Mouse (Mus musculus): ENCODE measurements around the gene Babam1. TPM values are rescaled to one million over a fixed set of nuclear protein-coding genes. Genes with fewer than 3 reads are reported as not detected.
A peak's percentile ranks its signal among the peaks of the same experiment; 100 is the strongest.

Babam1 gene
- polyA plus RNA-seq, 1 experiment from 2014 or later = 88.4 TPM

DNA sequence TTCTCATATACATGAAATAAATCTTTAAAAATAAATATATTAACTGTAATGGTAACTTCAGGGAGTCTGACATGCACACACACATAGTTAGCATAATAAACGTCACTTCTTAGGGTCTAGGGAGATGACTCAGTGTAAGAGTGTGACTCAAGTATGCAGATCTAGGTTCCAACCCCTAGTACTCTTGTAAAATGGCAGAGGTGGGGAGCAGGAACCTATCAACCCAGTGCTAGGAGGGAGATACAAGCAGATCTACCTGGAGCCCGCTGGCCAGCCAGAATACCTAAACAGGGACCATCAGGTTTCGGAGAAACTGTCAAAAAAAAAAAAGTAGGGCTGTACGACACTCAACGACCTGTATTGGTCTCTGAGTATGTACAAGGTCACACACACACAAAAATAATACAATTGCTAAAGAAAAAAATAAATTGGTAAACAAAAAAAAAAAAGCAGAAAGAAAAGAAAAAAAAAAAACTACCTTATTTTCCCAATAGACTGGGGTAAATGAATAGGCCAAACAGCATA is 25.9 kb upstream of the Babam1 start:
- Histone ChIP-seq H3K9ac (replicated peaks; ENCODE audit: low read length) (no peak overlapping the region; the same call in 1 of the 2 replicates), H3K27ac (replicated peaks; ENCODE audit: low read depth, low read length) (peak overlapping the region; percentile 78), H3K27me3 (ENCODE audit: control insufficient read depth, insufficient read depth, low read length) (no peaks in the 10 kb centered on the region), H3K4me1 (ENCODE audit: control insufficient read depth, insufficient read depth, low read length) (peaks cover 19% of the 10 kb centered on the region), H3K9me3 (ENCODE audit: control insufficient read depth, low read length) (no peaks in the 10 kb centered on the region), H3K36me3 (ENCODE audit: control insufficient read depth, insufficient read depth, low read length) (peaks cover 19% of the 10 kb centered on the region; the same call in 1 of the 2 replicates), H3K4me3 (replicated peaks; ENCODE audit: low read depth, low read length) (peak overlapping the region; percentile 68), H3K4me2 (ENCODE audit: low read length) (peak overlapping the region; percentile 56)
- 25% methylated on average over 5 of the region's 5 CpGs for WGBS
- ATAC-seq (ENCODE audit: low FRiP score, low TSS enrichment) (no peak), DNase-seq (no peak)

GRCm38 (mm10) chr8:71371236-71371848 is 25.3 kb upstream of the Babam1 start, which contains the start of gene Ocel1:
TSS of gene Ocel1 (plus strand) at chr8:71371298.
- H3K9me3 ChIP-seq (ENCODE audit: control insufficient read depth, low read length) = no peaks in the 10 kb centered on the region
- WGBS = under 1% methylated on average over 68 of the region's 68 CpGs

GRCm38 (mm10) chr8:71372427-71372826 is 24.2 kb upstream of the Babam1 start:
- H3K27me3 ChIP-seq (ENCODE audit: control insufficient read depth, insufficient read depth, low read length) = peaks cover 7% of the 10 kb centered on the region; the same call in 1 of the 2 replicates
- no peak overlapping the region for H3K9ac ChIP-seq (replicated peaks; ENCODE audit: low read length)
- H3K27ac ChIP-seq (replicated peaks; ENCODE audit: low read depth, low read length) = no peak overlapping the region
- ATAC-seq (ENCODE audit: low FRiP score, low TSS enrichment) (no peak), DNase-seq (no peak)
- H3K4me1 ChIP-seq (ENCODE audit: control insufficient read depth, insufficient read depth, low read length) = peaks cover 26% of the 10 kb centered on the region
- peaks cover 19% of the 10 kb centered on the region; the same call in 1 of the 2 replicates for H3K36me3 ChIP-seq (ENCODE audit: control insufficient read depth, insufficient read depth, low read length)
- no peak overlapping the region for H3K4me2 ChIP-seq (ENCODE audit: low read length)
- WGBS = 82% methylated on average over 12 of the region's 12 CpGs
- no peaks in the 10 kb centered on the region for H3K9me3 ChIP-seq (ENCODE audit: control insufficient read depth, low read length)
- H3K4me3 ChIP-seq (replicated peaks; ENCODE audit: low read depth, low read length) = no peak overlapping the region

More at GRCm38 (mm10) chr8:71371236-71371848, 25.3 kb upstream of the Babam1 start, which contains the start of gene Ocel1:
- H3K4me1 ChIP-seq (ENCODE audit: control insufficient read depth, insufficient read depth, low read length) = peaks cover 20% of the 10 kb centered on the region
- peak within 1 kb of the TSS; percentile 56 for H3K4me2 ChIP-seq (ENCODE audit: low read length)
- peak within 1 kb of the TSS; percentile 78 for H3K27ac ChIP-seq (replicated peaks; ENCODE audit: low read depth, low read length)
- ATAC-seq (ENCODE audit: low FRiP score, low TSS enrichment) (peak; percentile 87), DNase-seq (peak; percentile 99)
- H3K27me3 ChIP-seq (ENCODE audit: control insufficient read depth, insufficient read depth, low read length) = no peaks in the 10 kb centered on the region
- H3K36me3 ChIP-seq (ENCODE audit: control insufficient read depth, insufficient read depth, low read length) = peaks cover 19% of the 10 kb centered on the region; the same call in 1 of the 2 replicates
- peak within 1 kb of the TSS; percentile 68 for H3K4me3 ChIP-seq (replicated peaks; ENCODE audit: low read depth, low read length)
- H3K9ac ChIP-seq (replicated peaks; ENCODE audit: low read length) = peak within 1 kb of the TSS; percentile 60

DNA sequence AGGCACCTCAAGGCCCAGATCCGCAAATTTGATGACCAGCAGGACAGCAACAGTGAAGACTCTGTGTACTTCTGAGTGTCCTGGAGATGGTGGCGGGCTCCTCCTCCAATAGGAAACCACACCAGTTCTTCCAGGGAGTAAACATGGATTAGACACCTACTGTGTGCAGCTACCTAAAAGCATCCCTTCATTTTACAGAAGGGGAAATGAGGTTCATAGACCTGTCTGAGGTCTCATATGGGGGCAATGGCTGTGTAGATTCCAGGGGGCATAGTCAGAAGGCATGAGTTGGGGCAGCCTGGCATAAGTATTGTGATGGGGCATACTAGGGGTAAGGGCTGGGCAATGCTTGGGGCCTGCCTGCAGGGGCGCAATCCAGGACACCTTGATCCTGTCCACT is 23.7 kb upstream of the Babam1 start:
- 93% methylated on average over 3 of the region's 3 CpGs for WGBS
- ATAC-seq (ENCODE audit: low FRiP score, low TSS enrichment) (no peak), DNase-seq (no peak)
- Histone ChIP-seq H3K9me3 (ENCODE audit: control insufficient read depth, low read length) (no peaks in the 10 kb centered on the region), H3K4me2 (ENCODE audit: low read length) (no peak overlapping the region), H3K4me1 (ENCODE audit: control insufficient read depth, insufficient read depth, low read length) (peaks cover 21% of the 10 kb centered on the region), H3K36me3 (ENCODE audit: control insufficient read depth, insufficient read depth, low read length) (peaks cover 19% of the 10 kb centered on the region; the same call in 1 of the 2 replicates), H3K27me3 (ENCODE audit: control insufficient read depth, insufficient read depth, low read length) (peaks cover 7% of the 10 kb centered on the region; the same call in 1 of the 2 replicates), H3K9ac (replicated peaks; ENCODE audit: low read length) (no peak overlapping the region), H3K4me3 (replicated peaks; ENCODE audit: low read depth, low read length) (no peak overlapping the region), H3K27ac (replicated peaks; ENCODE audit: low read depth, low read length) (no peak overlapping the region)

GRCm38 (mm10) chr8:71374616-71375206 is 21.9 kb upstream of the Babam1 start:
- Histone ChIP-seq H3K9ac (replicated peaks; ENCODE audit: low read length) (no peak overlapping the region), H3K4me2 (ENCODE audit: low read length) (no peak overlapping the region), H3K4me3 (replicated peaks; ENCODE audit: low read depth, low read length) (no peak overlapping the region), H3K27me3 (ENCODE audit: control insufficient read depth, insufficient read depth, low read length) (peaks cover 7% of the 10 kb centered on the region; the same call in 1 of the 2 replicates), H3K9me3 (ENCODE audit: control insufficient read depth, low read length) (no peaks in the 10 kb centered on the region), H3K27ac (replicated peaks; ENCODE audit: low read depth, low read length) (no peak overlapping the region), H3K4me1 (ENCODE audit: control insufficient read depth, insufficient read depth, low read length) (peaks cover 29% of the 10 kb centered on the region), H3K36me3 (ENCODE audit: control insufficient read depth, insufficient read depth, low read length) (peaks cover 9% of the 10 kb centered on the region; the same call in 1 of the 2 replicates)
- ATAC-seq (ENCODE audit: low FRiP score, low TSS enrichment) (no peak), DNase-seq (no peak)
- WGBS = 70% methylated on average over 17 of the region's 17 CpGs

DNA sequence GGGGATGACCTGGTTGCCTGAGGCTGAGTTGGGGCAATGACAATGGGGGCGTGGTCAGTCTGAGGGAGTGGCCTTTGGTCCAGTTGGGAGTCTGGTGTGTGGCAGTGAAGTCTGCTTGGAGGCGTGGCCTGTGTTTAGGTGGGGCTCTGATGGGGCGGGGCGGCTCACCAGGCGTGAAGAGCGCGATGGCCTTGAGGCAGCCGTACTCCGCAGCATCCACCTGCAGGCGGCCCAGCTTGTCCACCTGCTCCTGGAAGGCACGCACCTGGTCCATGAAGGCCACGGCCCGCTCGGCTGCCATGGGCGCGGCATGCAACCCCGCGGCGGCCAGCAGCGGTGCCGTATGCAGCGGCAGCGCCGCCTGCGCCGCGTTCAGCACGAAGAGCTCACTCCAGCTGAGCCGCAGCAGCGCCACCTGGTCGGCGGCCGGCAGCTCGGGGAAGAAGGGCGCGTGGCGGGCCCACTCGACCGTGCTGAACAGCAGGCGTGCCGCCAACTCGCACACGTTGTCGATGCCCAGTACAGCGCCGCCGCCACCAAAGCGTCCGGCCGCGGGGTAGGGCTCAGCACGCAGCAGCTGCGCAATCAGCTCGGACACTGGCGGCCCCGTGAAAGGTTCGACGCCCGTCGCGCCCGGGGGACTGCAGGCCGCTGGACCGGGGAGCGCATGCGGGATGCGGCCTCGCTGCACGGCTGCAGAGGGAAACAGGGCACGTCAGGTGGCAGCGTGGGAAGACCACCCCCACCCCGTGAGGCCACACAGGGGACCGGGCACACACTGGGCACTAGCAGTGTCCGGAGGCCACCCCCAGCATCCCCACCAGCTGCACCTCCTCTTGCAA is 20.9 kb upstream of the Babam1 start:
- H3K27me3 ChIP-seq (ENCODE audit: control insufficient read depth, insufficient read depth, low read length) = peaks cover 7% of the 10 kb centered on the region; the same call in 1 of the 2 replicates
- H3K4me2 ChIP-seq (ENCODE audit: low read length) = peak overlapping the region; percentile 64
- peak; percentile 84 for DNase-seq
- WGBS = 5% methylated on average over 74 of the region's 74 CpGs
- peaks cover 37% of the 10 kb centered on the region for H3K4me1 ChIP-seq (ENCODE audit: control insufficient read depth, insufficient read depth, low read length)
- H3K27ac ChIP-seq (replicated peaks; ENCODE audit: low read depth, low read length) = peak overlapping the region; percentile 80
- no peaks in the 10 kb centered on the region for H3K9me3 ChIP-seq (ENCODE audit: control insufficient read depth, low read length)
- H3K36me3 ChIP-seq (ENCODE audit: control insufficient read depth, insufficient read depth, low read length) = peaks cover 6% of the 10 kb centered on the region; the same call in 1 of the 2 replicates
- peak; percentile 7; the same call in 1 of the 2 replicates for ATAC-seq (ENCODE audit: low FRiP score, low TSS enrichment)
- peak overlapping the region; percentile 54 for H3K9ac ChIP-seq (replicated peaks; ENCODE audit: low read length)
- H3K4me3 ChIP-seq (replicated peaks; ENCODE audit: low read depth, low read length) = peak overlapping the region; percentile 35

- ATAC-seq (ENCODE audit: low FRiP score, low TSS enrichment) (no peak), DNase-seq (peak; percentile 51)
- Histone ChIP-seq H3K36me3 (ENCODE audit: control insufficient read depth, insufficient read depth, low read length) (peaks cover 6% of the 10 kb centered on the region; the same call in 1 of the 2 replicates), H3K9ac (replicated peaks; ENCODE audit: low read length) (peak overlapping the region; percentile 54), H3K4me3 (replicated peaks; ENCODE audit: low read depth, low read length) (peak overlapping the region; percentile 35), H3K4me2 (ENCODE audit: low read length) (peak overlapping the region; percentile 64), H3K9me3 (ENCODE audit: control insufficient read depth, low read length) (no peaks in the 10 kb centered on the region), H3K4me1 (ENCODE audit: control insufficient read depth, insufficient read depth, low read length) (peaks cover 43% of the 10 kb centered on the region), H3K27me3 (ENCODE audit: control insufficient read depth, insufficient read depth, low read length) (peaks cover 7% of the 10 kb centered on the region; the same call in 1 of the 2 replicates), H3K27ac (replicated peaks; ENCODE audit: low read depth, low read length) (peak overlapping the region; percentile 80)
- 35% methylated on average over 8 of the region's 8 CpGs for WGBS
These were observed 20.1 kb upstream of the Babam1 start for GRCm38 (mm10) chr8:71376423-71377030.

GRCm38 (mm10) chr8:71379008-71379407 is 17.7 kb upstream of the Babam1 start:
- 0 out of 2 replicates have a peak overlapping the region, but pooled peaks have one; percentile 74 for H3K9ac ChIP-seq (replicated peaks; ENCODE audit: low read length)
- H3K36me3 ChIP-seq (ENCODE audit: control insufficient read depth, insufficient read depth, low read length) = peaks cover 4% of the 10 kb centered on the region; the same call in 1 of the 2 replicates
- WGBS = 13% methylated on average over 4 of the region's 4 CpGs
- H3K27me3 ChIP-seq (ENCODE audit: control insufficient read depth, insufficient read depth, low read length) = peaks cover 7% of the 10 kb centered on the region; the same call in 1 of the 2 replicates
- ATAC-seq (ENCODE audit: low FRiP score, low TSS enrichment) = no peak
- H3K4me3 ChIP-seq (replicated peaks; ENCODE audit: low read depth, low read length) = no peak overlapping the region
- peaks cover 56% of the 10 kb centered on the region for H3K4me1 ChIP-seq (ENCODE audit: control insufficient read depth, insufficient read depth, low read length)
- no peak for DNase-seq
- H3K9me3 ChIP-seq (ENCODE audit: control insufficient read depth, low read length) = no peaks in the 10 kb centered on the region
- H3K27ac ChIP-seq (replicated peaks; ENCODE audit: low read depth, low read length) = no peak overlapping the region
- H3K4me2 ChIP-seq (ENCODE audit: low read length) = peak overlapping the region; percentile 99

All from midbrain, embryonic 14.5 days (tissue).